Comparison of ENCODE assay signal across 7 mouse cellular contexts in the genomic region with DNA sequence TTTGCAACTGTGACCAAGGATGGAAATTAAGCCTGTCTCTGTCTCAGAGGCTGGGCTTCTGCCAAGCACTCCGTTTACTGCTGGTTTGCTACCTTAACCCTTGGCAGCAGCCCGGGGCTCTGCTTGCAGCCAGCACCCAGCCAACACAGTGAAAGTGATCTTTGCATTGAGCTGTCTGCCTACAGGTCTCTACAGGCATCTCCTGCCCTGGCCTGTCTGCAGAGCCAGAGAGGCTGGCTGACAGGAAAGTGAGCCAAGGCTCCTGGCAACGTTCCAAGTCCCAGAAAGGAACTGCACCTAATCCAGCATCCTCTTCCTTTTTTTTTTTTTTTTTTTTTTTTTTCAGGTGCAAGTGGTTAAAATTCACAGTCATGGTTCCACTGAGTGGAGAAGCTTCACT.
A peak's percentile ranks its signal among the peaks of the same experiment; 100 is the strongest.
DNase-seq lines count a peak whose midpoint lies in the region; ATAC-seq and TF ChIP-seq lines count a peak whose summit lies in the region.

No protein-coding gene starts in this region.

- no peaks in the 10 kb centered on the region for H3K36me3 ChIP-seq in forebrain, embryonic 16.5 days (ENCODE audit: control insufficient read depth, insufficient read depth)
- no peaks in the 10 kb centered on the region for H3K36me3 ChIP-seq in stomach, postnatal 0 days (ENCODE audit: control insufficient read depth, insufficient read depth, low read length)

- peak; percentile 58 for ATAC-seq in forebrain, embryonic 16.5 days
- ATAC-seq in megakaryocyte, adult 5-6 weeks (ENCODE audit: poor library complexity, severe bottlenecking), result peak; percentile 38
- ATAC-seq in stomach, postnatal 0 days (ENCODE audit: low FRiP score, low TSS enrichment), result 0 out of 2 replicates have a peak, but pooled peaks have one; percentile 42

- TF ChIP-seq EP300 in stomach, postnatal 0 days (optimal IDR thresholded peaks at IDR 0.05), result no peak

- TF ChIP-seq CTCF in stomach, postnatal 0 days (IDR thresholded peaks at IDR 0.05; ENCODE audit: low read depth), result no peak

- H3K4me3 ChIP-seq in forebrain, embryonic 16.5 days (replicated peaks; ENCODE audit: low read length), result no peak overlapping the region
- H3K4me3 ChIP-seq in stomach, postnatal 0 days (ENCODE audit: low read depth, low read length), result no peak overlapping the region

- H3K27me3 ChIP-seq in forebrain, embryonic 16.5 days (replicated peaks; ENCODE audit: control insufficient read depth, insufficient read depth, low read length), result no peaks in the 10 kb centered on the region
- no peaks in the 10 kb centered on the region for H3K27me3 ChIP-seq in stomach, postnatal 0 days (ENCODE audit: control insufficient read depth, insufficient read depth, low read length)

- no peaks in the 10 kb centered on the region for H3K9me3 ChIP-seq in forebrain, embryonic 16.5 days (ENCODE audit: control insufficient read depth, low read length)
- H3K9me3 ChIP-seq in stomach, postnatal 0 days (ENCODE audit: control insufficient read depth, low read length), result no peaks in the 10 kb centered on the region

- WGBS in forebrain, embryonic 16.5 days, result 20% methylated on average over 3 of the region's 3 CpGs
- 12% methylated on average over 3 of the region's 3 CpGs for WGBS in stomach, postnatal 0 days

- no peak overlapping the region for H3K4me2 ChIP-seq in forebrain, embryonic 16.5 days (ENCODE audit: low read length)
- H3K4me2 ChIP-seq in stomach, postnatal 0 days (replicated peaks; ENCODE audit: low read depth), result peak overlapping the region; percentile 25; the same call in 1 of the 2 replicates

- peaks cover 21% of the 10 kb centered on the region for H3K4me1 ChIP-seq in forebrain, embryonic 16.5 days (replicated peaks; ENCODE audit: control insufficient read depth, insufficient read depth, low read length)
- H3K4me1 ChIP-seq in stomach, postnatal 0 days (replicated peaks; ENCODE audit: control insufficient read depth, insufficient read depth), result peaks cover 4% of the 10 kb centered on the region; the same call in 1 of the 2 replicates

- H3K27ac ChIP-seq in forebrain, embryonic 16.5 days (ENCODE audit: low read length), result no peak overlapping the region
- peak overlapping the region; percentile 56; the same call in 1 of the 2 replicates for H3K27ac ChIP-seq in stomach, postnatal 0 days (replicated peaks)

- no peak overlapping the region for H3K9ac ChIP-seq in forebrain, embryonic 16.5 days (replicated peaks; ENCODE audit: low read depth, low read length)
- no peak overlapping the region for H3K9ac ChIP-seq in stomach, postnatal 0 days (ENCODE audit: low read length)

- intact Hi-C loops in heart, postnatal 10 days (cut with DNase I), result no loop called here

- DNase-seq in MN1 (ENCODE audit: low spot score), result peak; percentile 83
- DNase-seq in adrenal gland, postnatal 25 days, result peak; percentile 71
- DNase-seq in heart, postnatal 10 days, result peak; percentile 72 to 73
- DNase-seq in layer of hippocampus, adult 9-11 months, result peak; percentile 75
- peak; percentile 33 for DNase-seq in stomach, postnatal 0 days (ENCODE audit: low spot score)

Comparison
In these comparisons a context has a peak if more than half of its experiments do, and no peak if none do; other contexts are left out.
1. DNase-seq: peak in every context shown above with its lines; median percentile 83 in MN1; 75 in layer of hippocampus, adult 9-11 months; 72 in heart, postnatal 10 days; 71 in adrenal gland, postnatal 25 days; 33 in stomach, postnatal 0 days.